Mouse (Mus musculus): Measurements from ENCODE around the gene Tnni1.

Tnni1 gene

DNA sequence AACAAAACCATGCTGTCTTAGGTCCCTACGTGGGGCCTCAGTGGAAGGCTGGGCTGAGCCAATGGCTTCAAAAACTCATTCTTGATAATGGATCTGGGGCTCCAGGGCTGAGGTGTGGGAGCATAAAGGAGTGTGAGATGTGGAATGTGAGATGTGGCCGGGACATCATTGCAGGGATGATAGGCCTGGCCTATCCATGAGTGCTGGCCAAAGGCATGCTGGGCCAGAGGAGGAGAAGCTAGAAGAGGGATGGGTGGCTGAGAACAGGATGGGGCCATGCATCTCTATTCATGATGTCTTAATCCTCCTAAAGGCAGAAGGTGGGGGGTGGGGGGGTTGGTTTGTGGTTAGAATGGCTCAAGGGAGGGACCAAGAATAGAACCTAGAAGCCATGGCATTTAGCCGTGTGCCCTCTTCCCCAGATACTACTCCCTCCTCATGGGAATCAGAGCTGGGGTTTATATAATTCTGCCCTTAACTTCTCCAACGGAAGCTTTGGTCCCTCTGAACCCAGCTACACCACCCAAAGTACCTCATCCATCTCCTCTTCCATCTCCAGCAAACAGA lies 11.8 kb upstream of the Tnni1 start:
- peak; percentile 31 for DNase-seq (ENCODE audit: low read depth)

DNA sequence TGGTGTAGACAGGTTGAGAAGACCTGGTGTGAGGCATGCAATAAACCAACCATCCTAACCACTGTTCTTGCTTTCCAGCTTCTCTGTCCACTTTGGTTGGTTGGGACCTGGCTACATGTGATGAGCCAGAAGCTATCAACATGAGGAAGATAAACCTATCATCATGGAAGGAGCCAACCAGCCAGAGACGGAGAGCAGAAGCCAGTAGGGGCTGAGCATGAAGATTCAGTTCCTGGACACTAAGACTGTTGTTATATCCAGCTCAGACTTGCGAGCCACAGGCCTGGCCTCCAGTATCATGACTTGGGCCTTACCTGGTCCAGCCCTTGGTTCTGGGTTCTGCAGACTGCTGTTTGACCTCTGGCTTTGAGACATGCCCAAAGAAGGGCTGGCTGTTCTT lies 10.8 kb upstream of the Tnni1 start:
- no peak for DNase-seq (ENCODE audit: low read depth)

DNA sequence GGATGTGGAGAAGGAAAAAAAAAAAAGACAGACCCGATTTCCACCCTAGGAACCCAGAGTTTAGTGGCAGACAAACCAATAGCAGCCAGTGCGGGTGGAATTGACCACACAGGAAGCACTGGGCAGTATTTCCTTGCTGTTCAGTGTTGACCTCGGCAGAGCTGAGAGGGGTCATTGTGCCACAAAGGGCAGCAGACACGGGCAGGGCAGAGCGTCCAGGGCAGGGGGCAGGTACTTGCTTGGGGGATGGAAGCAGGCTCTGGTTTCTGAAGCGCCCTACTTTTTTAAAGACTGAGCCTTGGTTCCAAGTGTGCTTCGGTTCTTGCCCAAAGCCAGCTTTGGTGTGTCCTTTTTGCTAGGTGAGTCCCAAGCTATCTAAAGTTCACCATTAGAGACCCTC lies 9.0 kb upstream of the Tnni1 start:
- peak; percentile 53 for DNase-seq (ENCODE audit: low read depth)

DNA sequence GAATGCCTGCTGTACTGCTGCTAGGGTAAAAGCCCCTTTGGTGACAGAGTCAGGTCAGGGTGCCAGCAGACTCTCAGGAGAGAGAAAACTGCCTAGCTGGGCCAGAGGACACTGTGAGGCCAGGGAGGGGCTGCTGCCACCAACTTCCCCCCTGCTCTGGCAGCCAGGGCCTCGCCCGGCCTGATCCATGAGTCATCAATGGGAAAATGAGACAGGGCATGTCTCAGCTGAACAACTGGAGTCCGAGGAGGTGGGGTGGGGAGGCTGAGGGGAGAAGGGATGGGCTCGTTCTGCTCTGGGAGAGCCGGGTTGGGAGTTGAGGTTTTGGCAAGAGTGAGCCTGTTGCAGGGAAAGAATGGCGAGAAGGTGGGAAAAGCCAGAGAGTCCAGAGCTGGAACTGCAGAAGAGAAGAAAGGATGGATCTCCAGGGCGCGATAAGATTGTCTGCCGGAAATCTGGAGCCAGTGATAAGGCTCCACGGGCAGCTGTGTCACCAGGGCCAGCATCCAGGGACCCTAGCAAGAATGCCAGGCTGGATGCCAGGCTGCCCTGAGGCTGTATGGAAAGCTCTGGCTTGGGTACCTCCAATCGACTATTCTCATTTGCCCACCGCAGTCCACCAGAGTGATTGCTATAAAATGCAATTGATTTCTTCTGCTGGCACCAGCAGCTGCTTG lies 8.2 kb upstream of the Tnni1 start:
- peak; percentile 88 for DNase-seq (ENCODE audit: low read depth)

DNA sequence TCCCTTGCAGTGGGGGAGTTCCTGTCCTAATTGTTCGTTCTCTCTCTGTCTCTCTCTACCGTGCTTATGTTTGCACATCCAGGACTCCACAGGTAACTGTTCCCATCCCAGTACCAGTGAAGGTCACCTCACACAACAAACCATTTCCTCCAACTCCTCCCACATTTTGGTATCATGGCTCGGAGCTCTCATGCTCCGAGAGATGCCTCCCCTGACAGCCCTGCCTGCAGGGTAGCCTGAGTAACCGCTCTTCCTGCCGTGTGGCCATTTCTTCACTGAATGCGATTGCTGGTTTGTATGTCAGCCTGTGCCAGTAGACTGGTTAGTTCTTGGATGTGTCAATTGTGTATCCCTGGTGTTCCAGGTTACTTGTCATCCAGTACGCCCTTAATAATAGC lies 7.7 kb upstream of the Tnni1 start:
- DNase-seq (ENCODE audit: low read depth) = peak; percentile 69

DNA sequence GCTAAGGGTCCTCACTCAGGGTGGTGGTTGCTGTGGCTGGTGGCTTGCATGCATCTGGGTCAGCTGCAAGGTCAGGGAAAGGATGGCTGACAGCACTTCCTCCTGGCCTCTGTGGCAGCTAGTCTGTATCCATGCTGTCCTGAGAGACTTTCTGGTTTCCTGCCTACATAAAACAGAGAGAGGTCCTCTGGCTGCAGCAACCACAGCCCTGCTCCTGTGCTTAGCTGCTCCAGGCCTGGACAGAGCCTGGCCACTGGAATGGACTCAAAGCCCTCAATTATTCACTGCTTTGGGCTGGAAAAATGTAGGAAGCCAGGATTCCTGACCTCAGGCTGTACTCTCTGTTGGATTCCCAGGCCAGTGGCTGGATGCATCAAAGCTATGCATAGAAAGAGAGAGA lies 2.6 kb upstream of the Tnni1 start:
- peak; percentile 49 for DNase-seq (ENCODE audit: low read depth)

DNA sequence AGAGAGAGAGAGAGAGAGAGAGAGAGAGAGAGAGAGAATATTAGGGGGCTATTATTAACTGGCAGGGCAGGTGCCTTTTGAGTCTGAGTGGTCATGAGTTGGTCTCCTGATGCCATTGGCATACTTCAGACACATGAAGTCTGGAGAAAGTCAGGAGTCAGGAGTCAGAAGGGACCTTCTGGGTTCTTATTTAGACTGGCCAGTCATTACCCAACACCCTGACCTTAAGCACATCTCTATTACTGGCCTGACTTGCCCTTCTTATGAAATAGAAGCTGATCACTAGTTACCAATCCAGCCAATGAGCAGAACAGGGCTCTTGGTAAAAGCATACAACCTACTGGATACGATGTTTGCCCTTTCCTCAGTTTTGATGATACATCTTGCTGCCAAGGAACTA lies 2.2 kb upstream of the Tnni1 start:
- no peak for DNase-seq (ENCODE audit: low read depth)

DNA sequence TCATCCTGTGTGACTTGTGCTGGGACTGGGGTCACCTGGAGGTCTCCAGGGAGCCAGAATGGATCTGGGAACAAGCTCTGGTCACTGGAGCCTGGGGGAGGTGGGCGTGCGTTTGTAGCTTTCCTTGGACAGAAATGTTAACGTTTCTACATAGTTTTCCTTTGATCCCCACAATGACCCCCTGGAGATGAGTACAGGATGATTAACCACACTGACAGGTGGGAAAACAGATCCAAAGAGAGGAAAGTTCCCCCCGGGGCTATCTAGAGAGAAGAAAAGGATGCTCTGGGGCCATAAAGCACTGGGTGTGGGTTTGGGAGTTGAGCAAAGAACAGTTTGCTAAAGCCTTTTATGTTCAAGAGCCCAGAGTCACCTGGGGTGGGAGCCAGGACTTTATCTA lies 1.4 kb downstream of the Tnni1 start:
- DNase-seq (ENCODE audit: low read depth) = no peak

DNA sequence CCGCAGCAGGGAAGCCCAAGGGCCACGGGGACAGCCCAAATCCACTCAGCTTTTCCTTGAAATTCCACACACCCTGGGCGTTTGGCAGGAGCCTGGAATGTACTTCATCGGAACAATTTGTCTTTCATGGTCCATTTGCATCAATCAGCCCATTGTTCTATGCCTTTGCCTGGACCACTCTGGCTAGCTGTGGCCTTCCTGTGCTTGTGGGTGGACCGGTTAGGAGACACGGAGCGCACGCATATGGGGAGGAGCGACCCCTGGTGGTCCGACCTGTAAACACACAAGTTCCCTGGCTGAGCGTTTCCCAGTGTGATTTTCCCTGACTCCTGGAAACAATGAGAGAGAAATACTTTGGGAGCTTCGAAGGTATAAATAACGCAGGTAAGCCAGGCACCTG lies 2.0 kb downstream of the Tnni1 start:
- DNase-seq (ENCODE audit: low read depth) = peak; percentile 65

DNA sequence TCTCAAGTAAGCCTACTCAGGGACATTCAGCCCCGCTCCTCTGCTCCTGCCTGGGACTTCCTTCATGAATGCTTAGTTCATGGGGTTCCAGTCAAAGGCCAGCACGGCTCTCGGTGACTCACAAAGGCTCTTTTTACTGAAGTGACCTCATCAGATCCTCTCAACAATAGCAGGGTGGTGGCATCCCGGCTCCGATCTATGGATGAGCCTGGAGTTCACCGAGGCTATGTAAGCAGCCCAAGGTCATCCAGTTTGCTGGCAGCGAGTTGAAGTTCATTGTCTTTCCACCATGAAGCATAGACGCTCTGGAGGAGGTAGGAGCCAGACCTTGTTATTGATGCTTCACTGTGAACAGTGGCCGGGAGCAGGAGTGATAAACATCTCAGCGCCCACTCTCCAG lies 3.6 kb downstream of the Tnni1 start:
- no peak for DNase-seq (ENCODE audit: low read depth)

DNA sequence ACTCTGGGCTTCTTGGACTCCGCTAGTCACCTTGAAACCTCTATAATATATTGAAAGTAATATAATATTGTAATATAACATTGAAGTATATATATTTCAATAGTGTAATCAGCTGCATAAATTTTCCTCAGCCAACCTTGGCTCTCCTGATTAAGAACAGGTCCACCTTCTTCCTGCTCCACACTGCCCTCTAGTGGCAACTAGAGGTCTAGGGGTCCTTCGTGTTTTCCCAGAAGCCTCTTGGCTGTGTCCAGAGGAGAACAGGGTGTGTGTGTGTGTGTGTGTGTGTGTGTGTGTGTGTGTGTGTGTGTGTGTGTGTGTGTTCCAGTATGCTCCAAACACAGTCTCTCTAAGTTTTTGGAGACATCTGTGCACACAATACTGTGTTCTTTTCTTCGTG lies 8.6 kb downstream of the Tnni1 start:
- DNase-seq (ENCODE audit: low read depth) = peak; percentile 91

DNA sequence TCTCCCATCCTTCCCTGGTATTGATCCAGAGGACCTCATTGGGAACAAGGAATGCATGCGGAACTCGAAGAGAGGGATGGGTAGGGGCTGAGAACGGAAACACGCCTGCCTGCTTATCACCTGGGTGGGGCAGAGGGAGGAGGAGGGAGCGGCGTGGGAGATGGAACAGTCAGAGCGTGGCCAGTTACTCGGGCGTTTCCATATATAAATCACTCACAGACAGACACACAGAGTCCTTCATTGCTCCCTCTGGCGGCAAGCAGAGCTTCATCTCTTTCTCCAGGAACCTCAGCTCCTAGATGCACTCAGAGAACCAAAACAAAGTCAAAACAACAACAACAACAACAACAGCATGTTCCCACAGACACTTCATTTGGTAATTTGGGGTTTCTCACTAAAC lies 9.5 kb downstream of the Tnni1 start:
- DNase-seq (ENCODE audit: low read depth) = peak; percentile 69

DNA sequence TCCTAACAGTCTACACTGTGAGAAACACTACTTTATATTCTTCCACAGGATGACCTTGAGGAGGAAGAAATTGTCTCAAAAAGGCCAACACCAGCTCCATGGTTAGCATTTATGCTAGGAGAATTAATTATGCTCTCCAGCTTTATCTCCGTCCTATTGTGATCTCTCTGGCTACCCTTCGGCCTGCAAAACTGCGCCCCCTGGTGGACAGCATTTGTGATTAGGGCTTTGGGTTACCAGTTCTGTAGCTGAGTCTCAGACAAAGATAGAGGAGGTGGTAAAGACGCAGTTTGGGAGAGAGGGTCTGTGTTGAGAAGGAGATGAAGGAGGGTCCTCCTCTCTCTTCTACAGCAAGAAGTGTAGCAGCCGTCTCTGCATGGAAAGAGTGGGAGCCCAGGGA lies 10.6 kb downstream of the Tnni1 start:
- DNase-seq (ENCODE audit: low read depth) = peak; percentile 78

DNA sequence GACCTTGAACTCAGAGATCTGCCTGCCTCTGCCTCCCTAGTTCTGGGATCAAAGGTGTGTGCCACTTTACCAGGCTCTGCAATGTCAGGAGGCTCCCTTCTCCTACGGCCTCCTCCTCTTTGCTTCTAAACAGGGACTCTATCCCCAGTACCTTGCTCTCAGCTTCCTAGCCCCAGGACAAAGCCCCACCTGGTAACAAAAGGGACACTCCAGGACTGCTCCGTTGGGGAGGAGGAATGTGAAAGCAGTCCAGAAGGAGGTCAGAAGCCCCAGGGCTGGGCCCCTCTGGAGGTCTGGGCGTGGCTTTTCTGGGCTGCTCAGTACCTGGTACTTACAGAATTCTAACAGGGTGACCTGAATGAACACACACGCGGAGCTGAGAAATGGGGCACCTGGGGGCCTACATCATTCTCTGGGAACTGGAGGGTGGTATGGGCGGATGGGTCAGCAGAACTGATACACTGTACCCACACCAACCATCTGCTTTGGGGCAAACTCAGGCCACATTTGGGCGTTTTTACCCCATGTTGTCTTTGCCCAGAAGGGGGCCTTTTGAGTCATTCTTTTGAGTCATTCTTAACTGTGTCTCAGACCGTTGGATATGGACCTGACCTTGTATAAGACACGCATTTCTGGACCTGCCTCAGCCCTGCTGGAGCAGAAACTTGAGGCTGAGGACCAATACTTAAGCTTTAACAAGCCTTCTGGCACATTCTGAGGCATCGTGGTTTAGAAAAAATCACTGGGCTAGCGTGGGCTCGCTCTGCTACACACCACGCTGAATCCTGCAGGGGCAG lies 13.1 kb downstream of the Tnni1 start:
- no peak for DNase-seq (ENCODE audit: low read depth)

DNA sequence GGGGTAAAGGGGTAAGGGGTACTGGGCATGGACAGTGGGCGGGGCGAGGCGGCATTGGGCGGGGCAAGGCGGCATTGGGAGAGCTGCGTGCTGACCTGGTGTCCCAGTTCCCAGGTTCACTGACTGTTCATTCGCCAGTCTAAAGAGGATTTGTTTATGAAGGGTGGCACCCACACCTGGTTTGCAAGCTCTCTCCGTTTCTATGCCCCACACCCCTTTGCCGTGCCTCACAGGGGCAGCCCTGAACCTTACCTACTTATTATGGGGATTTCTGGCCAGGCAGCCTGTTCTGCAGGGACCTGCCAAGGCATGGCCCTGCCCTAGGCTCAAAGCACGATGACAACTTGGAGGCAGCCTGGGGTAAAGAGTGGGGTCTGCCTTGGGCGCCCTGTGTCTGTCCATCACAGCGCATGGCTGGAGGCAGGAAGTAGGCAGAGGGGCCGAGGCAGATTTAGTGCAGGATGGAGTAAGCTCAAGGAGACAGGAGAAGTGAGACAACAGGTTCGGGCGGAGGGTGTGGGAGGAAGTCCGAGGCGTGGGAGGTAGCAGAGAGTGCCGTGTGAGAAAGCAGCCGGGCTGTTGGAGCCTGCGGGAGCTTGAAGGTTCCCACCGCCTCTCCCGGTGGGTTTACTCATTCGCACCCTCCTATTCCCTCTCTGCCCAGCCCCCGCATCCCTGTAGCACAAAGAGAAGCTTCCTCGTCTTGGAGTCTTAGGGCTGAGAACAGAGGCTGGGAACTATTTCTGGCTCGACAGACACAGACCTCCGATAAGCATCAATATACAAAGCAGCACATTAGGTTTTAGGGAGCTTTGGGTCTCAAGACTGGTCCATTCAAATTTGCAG lies 14.4 kb downstream of the Tnni1 start:
- no peak for DNase-seq (ENCODE audit: low read depth)

DNA sequence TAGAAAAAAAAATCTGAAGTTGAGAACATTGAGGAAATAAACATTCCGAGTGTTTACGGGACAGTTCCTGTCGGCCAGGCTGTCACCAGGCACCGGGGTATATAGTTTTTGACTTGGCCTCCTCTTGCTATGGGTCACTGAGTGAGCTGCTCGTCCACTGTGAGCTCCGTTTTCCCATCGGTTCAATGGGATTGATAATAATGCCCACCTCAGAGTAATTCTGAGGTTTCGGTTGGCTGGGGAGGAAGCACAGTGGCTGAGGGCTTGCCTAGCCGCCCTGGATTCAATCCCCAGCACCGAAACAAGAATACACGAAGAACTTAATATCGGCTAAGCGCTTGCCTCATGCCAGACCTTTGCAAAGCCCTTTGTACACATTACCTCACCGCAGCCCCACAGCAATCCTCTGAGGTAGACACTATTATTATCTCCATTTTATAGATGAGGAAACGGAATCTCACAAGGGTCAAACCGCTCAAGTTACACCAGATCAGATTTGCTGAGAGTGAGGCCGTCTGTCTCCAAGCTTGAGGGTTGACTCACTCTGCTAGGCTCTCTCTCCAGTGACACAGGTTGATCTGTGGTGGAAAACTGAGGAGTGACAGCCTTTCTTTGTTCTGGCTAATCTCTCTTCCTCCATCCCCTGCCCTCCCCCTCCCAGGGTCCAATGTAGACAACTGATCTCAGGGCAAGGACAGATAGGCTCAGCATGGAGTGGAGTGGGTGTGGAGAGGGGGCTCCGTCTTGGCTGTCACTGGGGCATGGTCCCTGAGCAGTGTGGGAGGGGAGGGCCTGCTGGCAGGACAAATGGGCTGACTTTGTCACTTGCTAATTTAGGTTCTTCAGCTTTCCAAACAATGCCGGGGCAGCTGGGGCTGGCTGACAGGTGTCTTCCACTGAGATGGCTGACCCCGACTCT lies 15.2 kb downstream of the Tnni1 start:
- peak; percentile 22 for DNase-seq (ENCODE audit: low read depth)

DNA sequence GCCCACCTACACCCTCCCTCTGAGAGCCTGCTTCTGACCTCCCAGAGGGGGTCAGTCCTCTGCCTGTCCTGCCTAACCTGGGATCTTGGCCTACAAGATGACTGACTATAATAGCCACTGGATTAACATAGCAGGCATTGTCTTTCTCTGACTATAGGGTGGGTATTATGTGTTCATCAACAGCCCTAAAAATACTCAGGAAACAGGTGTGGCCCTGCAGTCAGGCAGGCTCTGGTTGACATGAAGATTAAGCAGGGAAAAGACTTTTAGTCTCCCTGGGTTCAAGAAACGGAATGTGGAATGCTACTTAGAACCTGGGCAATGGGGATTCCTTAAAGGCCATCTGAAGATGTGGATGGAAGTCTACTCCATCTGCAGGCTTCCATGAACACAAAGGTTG lies 19.3 kb downstream of the Tnni1 start:
- no peak for DNase-seq (ENCODE audit: low read depth)

DNA sequence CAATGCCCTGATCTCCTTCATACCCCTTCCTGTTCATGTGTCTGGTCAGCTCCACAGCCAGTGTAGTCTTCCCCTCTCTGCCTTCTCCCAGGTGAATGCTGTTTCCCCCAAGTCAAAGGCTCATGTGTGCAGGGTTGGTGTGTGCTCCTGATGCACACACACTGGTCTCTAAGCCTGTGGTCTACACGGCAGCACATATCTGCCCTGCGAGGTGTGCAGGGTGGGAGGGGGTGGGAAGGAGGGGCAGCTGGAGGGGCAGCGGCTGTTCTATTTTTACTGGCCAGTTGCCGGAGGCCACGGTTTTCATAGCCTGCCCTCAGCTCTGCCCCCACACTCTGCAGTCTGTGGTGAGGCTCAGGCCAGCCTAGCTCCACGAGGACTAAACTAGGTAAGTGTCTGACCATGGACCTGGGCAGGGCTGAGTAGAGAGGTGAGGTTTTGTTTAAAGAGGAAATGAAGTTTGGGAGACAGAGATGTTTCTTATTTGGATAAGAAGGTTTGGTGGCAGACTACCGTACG lies 19.9 kb downstream of the Tnni1 start:
- no peak for DNase-seq (ENCODE audit: low read depth)

DNA sequence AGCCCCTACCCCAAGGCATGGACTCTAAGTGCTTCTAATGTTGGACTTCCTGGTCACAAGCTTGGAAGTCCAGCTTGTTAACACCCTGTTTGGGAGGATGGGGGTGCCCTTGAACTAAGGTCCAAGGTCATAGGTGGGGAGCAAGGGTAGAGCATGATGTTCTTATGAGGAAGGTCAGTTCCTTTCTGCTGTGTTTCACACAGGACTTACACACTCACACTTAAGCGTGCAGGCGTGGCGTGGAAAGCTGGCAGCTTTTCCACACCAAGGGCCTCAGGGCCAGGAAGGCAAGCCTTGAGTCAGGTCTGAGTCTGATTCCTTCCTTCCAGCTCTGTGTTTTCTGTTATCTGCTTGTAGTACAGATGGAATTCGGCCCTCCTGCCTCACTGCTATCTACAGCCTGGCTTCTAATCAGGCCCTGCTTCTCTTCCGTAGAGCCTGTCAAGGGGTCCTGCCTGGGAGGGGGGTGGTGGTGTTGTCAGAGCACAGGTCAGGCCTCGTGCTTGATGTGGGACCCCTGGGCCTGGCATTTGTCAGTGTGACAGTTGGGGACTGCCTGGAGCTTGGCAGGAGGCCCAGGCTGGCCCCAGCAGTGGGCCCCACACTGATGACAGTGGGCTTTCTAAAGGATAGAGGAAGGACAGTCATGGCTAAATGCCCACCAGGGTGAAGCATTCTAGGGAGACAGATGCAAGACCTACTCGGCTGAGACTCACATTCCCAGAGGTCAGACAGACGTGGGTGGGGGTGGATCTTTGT lies 21.1 kb downstream of the Tnni1 start:
- DNase-seq (ENCODE audit: low read depth) = no peak

DNA sequence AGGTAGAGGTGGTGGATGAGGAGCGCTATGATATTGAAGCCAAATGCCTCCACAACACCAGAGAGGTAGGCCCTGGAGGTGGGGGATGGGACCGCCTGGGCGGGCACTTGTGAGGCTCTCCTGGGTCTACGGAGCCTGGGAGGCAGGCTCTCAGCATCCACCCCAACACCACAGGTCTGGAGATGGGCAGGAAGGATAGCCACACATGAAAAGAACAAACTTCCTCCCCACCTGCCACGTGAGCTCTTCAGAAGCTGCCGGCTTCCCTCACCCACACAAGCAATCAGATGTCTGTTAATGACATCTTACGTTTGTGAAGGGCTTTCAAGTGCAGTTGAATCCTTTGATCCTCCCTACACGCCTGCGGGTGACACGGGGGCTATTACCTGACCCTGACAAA lies 28.3 kb downstream of the Tnni1 start:
- DNase-seq (ENCODE audit: low read depth) = no peak

DNA sequence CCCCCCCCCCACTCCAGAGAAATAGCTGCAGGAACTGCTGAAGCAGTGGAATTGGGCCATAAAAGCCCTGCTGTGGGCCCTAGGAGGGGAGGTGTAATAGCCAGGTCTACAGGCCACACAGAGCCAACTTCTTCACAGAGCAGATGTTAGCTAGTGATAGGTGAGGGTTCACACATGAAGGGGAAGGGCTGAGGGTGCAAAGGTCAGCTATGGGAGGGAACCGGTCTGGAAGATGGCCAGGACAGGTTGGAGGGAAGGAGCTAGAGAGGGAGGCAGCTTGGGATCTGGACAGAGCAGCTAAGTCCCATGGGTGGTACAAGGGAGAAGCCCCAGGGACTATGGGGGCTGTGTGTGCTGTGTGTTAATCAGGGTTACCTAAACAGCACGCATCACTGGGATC lies 30.9 kb downstream of the Tnni1 start:
- no peak for DNase-seq (ENCODE audit: low read depth)

All from 416B (cell line).